ENCODE assay signal across 10 mouse cellular contexts in genomic region chr11:68384131-68384530, GRCm38 (mm10). TPM values are rescaled to one million over a fixed set of nuclear protein-coding genes. Genes with fewer than 3 reads are reported as not detected.
DNase-seq lines count a peak whose midpoint lies in the region; ATAC-seq and TF ChIP-seq lines count a peak whose summit lies in the region.
"Had no signal": no experiment of that assay in that cellular context is flagged by ENCODE, and none has a peak within 500 bp of the region (broad histone marks: within the 10 kb centered on the region; RNA-seq: fewer than 3 reads in every experiment).

No protein-coding gene starts in this region.

- no peak for DNase-seq in liver, adult 2 months (ENCODE audit: extremely low read depth, low read depth, low spot score)
- no peak for DNase-seq in liver, embryonic 11.5 days (ENCODE audit: low spot score)
- no peak for DNase-seq in forebrain, embryonic 10.5 days (ENCODE audit: extremely low spot score, low spot score)
- no peak for DNase-seq in left cerebral cortex, adult 8-10 months (ENCODE audit: low spot score in 2 of 2)
- DNase-seq: gastrocnemius, postnatal 36 days had no signal

- TF ChIP-seq POLR2A in liver, adult 2 months (IDR thresholded peaks at IDR 0.05; ENCODE audit: extremely low read depth, insufficient read depth, low read length): no peak
- no peak for TF ChIP-seq POLR2A in small intestine, adult 2 months (IDR thresholded peaks at IDR 0.05; ENCODE audit: low read depth, low read length)

- H3K27me3 ChIP-seq in liver, adult 2 months (ENCODE audit: control insufficient read depth, insufficient read depth, low read length): peaks cover 31% of the 10 kb centered on the region
- H3K27me3 ChIP-seq in liver, embryonic 11.5 days (replicated peaks; ENCODE audit: control insufficient read depth, insufficient read depth, low read length): peaks cover 90% of the 10 kb centered on the region
- H3K27me3 ChIP-seq in forebrain, embryonic 10.5 days (ENCODE audit: poor library complexity, severe bottlenecking): peaks cover 100% of the 10 kb centered on the region
- H3K27me3 ChIP-seq in intestine, embryonic 16.5 days (replicated peaks; ENCODE audit: control insufficient read depth, insufficient read depth, low read length): peaks cover 44% of the 10 kb centered on the region
- peaks cover 34% of the 10 kb centered on the region for H3K27me3 ChIP-seq in small intestine, adult 2 months (ENCODE audit: control insufficient read depth, insufficient read depth, low read length)
- H3K27me3 ChIP-seq: Patski had no signal

- no peak overlapping the region for H3K27ac ChIP-seq in liver, adult 2 months (replicated peaks; ENCODE audit: insufficient read depth, low read depth, low read length)
- no peak overlapping the region for H3K27ac ChIP-seq in liver, embryonic 11.5 days (ENCODE audit: low read depth, low read length)
- peak overlapping the region; percentile 88; the same call in 1 of the 2 replicates for H3K27ac ChIP-seq in forebrain, embryonic 10.5 days
- no peak overlapping the region for H3K27ac ChIP-seq in intestine, embryonic 16.5 days (ENCODE audit: low read length)
- no peak overlapping the region for H3K27ac ChIP-seq in small intestine, adult 2 months (ENCODE audit: insufficient read depth, low read depth, low read length)

- 12% methylated on average over 12 of the region's 12 CpGs for WGBS in liver, adult 2 months
- 11% methylated on average over 12 of the region's 12 CpGs for WGBS in liver, embryonic 11.5 days
- WGBS in forebrain, embryonic 10.5 days: 2% methylated on average over 12 of the region's 12 CpGs
- 17% methylated on average over 12 of the region's 12 CpGs for WGBS in intestine, embryonic 16.5 days
- WGBS in small intestine, adult 2 months: 15% methylated on average over 12 of the region's 12 CpGs

- H3K79me2 ChIP-seq in liver, adult 2 months (ENCODE audit: control insufficient read depth, insufficient read depth, low read length): no peaks in the 10 kb centered on the region

- peak overlapping the region; percentile 69 for H3K4me3 ChIP-seq in liver, adult 2 months (ENCODE audit: insufficient read depth, low read depth, low read length)
- H3K4me3 ChIP-seq in liver, embryonic 11.5 days (ENCODE audit: low read depth, low read length): no peak overlapping the region
- H3K4me3 ChIP-seq in forebrain, embryonic 10.5 days: peak overlapping the region; percentile 73
- H3K4me3 ChIP-seq in intestine, embryonic 16.5 days (ENCODE audit: low read length): peak overlapping the region; percentile 73
- H3K4me3 ChIP-seq in small intestine, adult 2 months (ENCODE audit: low read depth, low read length): peak overlapping the region; percentile 59

- TF ChIP-seq CTCF in liver, adult 2 months (IDR thresholded peaks at IDR 0.05; ENCODE audit: low read depth, low read length): no peak
- no peak for TF ChIP-seq CTCF in small intestine, adult 2 months (IDR thresholded peaks at IDR 0.05; ENCODE audit: extremely low read depth, insufficient read length, insufficient replicate concordance, low read depth, low read length)

- H3K4me1 ChIP-seq in liver, adult 2 months (ENCODE audit: control insufficient read depth, insufficient read depth, low read length): no peaks in the 10 kb centered on the region
- peaks cover 14% of the 10 kb centered on the region; the same call in 1 of the 2 replicates for H3K4me1 ChIP-seq in liver, embryonic 11.5 days (replicated peaks; ENCODE audit: control insufficient read depth, insufficient read depth, low read length)
- H3K4me1 ChIP-seq in forebrain, embryonic 10.5 days: peaks cover 86% of the 10 kb centered on the region
- peaks cover 22% of the 10 kb centered on the region for H3K4me1 ChIP-seq in intestine, embryonic 16.5 days (ENCODE audit: control insufficient read depth, insufficient read depth, low read length)
- H3K4me1 ChIP-seq in small intestine, adult 2 months (ENCODE audit: control insufficient read depth, insufficient read depth, insufficient read length, low read length): peaks cover 11% of the 10 kb centered on the region

- no peak for ATAC-seq in liver, embryonic 11.5 days (replicated peaks; ENCODE audit: low FRiP score)
- ATAC-seq in intestine, embryonic 16.5 days: no peak
- ATAC-seq in activated CD4-positive, CD25-positive, alpha-beta regulatory T cell, adult 4 months: no peak
- ATAC-seq: Patski had no signal

- H3K4me2 ChIP-seq in liver, embryonic 11.5 days: no peak overlapping the region
- peak overlapping the region; percentile 95 for H3K4me2 ChIP-seq in intestine, embryonic 16.5 days (ENCODE audit: low read depth, low read length)

- no peaks in the 10 kb centered on the region for H3K9me3 ChIP-seq in liver, embryonic 11.5 days (ENCODE audit: control insufficient read depth, low read length)
- no peaks in the 10 kb centered on the region for H3K9me3 ChIP-seq in forebrain, embryonic 10.5 days
- no peaks in the 10 kb centered on the region for H3K9me3 ChIP-seq in intestine, embryonic 16.5 days (ENCODE audit: control insufficient read depth, low read length)

- H3K9ac ChIP-seq in liver, adult 2 months (ENCODE audit: low read depth, low read length): no peak overlapping the region
- H3K9ac ChIP-seq in liver, embryonic 11.5 days (ENCODE audit: low read depth, low read length): no peak overlapping the region
- H3K9ac ChIP-seq in intestine, embryonic 16.5 days (ENCODE audit: low read depth, low read length): peak overlapping the region; percentile 72; the same call in 1 of the 2 replicates

- H3K36me3 ChIP-seq in liver, adult 2 months (ENCODE audit: control insufficient read depth, insufficient read depth, low read length): no peaks in the 10 kb centered on the region
- H3K36me3 ChIP-seq in liver, embryonic 11.5 days (ENCODE audit: control insufficient read depth, insufficient read depth, low read length): no peaks in the 10 kb centered on the region
- no peaks in the 10 kb centered on the region for H3K36me3 ChIP-seq in forebrain, embryonic 10.5 days (replicated peaks)
- no peaks in the 10 kb centered on the region for H3K36me3 ChIP-seq in intestine, embryonic 16.5 days (ENCODE audit: control insufficient read depth, insufficient read depth, low read length)
- H3K36me3 ChIP-seq in small intestine, adult 2 months (ENCODE audit: control insufficient read depth, insufficient read depth, low read length): no peaks in the 10 kb centered on the region

RNA-seq across cellular contexts. Expression of gene Ntn1, which starts 16.5 kb away (rescaled TPM):
- total RNA-seq in liver, adult 2 months (2014; rRNA removed): 4.9 and 7.2 TPM in 2 replicates
- 5.5 and 7.8 TPM in 2 replicates for polyA plus RNA-seq in liver, adult 2 months (2012; rRNA removed)
- polyA plus RNA-seq in liver, embryonic 11.5 days (2014; fragmentation: Nextera tagmentation; extraction: Ambion mirVana): 0.13 and 0.40 TPM in 2 replicates
- polyA plus RNA-seq in forebrain, embryonic 10.5 days (2016; fragmentation: Nextera tagmentation; extraction: Ambion mirVana): 6.2 and 6.5 TPM in 2 replicates
- 5.6 and 6.2 TPM in 2 replicates for polyA plus RNA-seq in intestine, embryonic 16.5 days (2015; fragmentation: Nextera tagmentation; extraction: Ambion mirVana)
- polyA plus RNA-seq in small intestine, adult 2 months (2012; rRNA removed): 22.7 and 23.7 TPM in 2 replicates
- 10 to 100 TPM in 1 of 4 experiments, 1 to 10 TPM in 3; 7.9 to 10.1 (median 8.8) TPM for total RNA-seq in left cerebral cortex, adult 8-10 months (2022)
- under 1 TPM; 0.17 to 0.41 TPM for polyA plus RNA-seq in activated CD4-positive, CD25-positive, alpha-beta regulatory T cell, adult 4 months (2017; shearing (Covaris generic))
- total RNA-seq: neutrophil, adult 5-6 weeks had no signal

RNA-seq across cellular contexts. Expression of gene Pik3r5, which starts 47.8 kb away (rescaled TPM):
- 0.28 and 1.2 TPM in 2 replicates for total RNA-seq in liver, adult 2 months (2014; rRNA removed)
- 0.29 and 0.77 TPM in 2 replicates for polyA plus RNA-seq in liver, adult 2 months (2012; rRNA removed)
- polyA plus RNA-seq in liver, embryonic 11.5 days (2014; fragmentation: Nextera tagmentation; extraction: Ambion mirVana): 0.56 and 0.84 TPM in 2 replicates
- polyA plus RNA-seq in forebrain, embryonic 10.5 days (2016; fragmentation: Nextera tagmentation; extraction: Ambion mirVana): 0.83 and 0.86 TPM in 2 replicates
- 0.54 and 0.65 TPM in 2 replicates for polyA plus RNA-seq in intestine, embryonic 16.5 days (2015; fragmentation: Nextera tagmentation; extraction: Ambion mirVana)
- 4.3 and 8.9 TPM in 2 replicates for polyA plus RNA-seq in small intestine, adult 2 months (2012; rRNA removed)
- 1 to 10 TPM; 3.2 to 4.4 (median 3.7) TPM for total RNA-seq in left cerebral cortex, adult 8-10 months (2022)
- 10 to 100 TPM; 17.1 to 20.0 TPM for polyA plus RNA-seq in activated CD4-positive, CD25-positive, alpha-beta regulatory T cell, adult 4 months (2017; shearing (Covaris generic))
